Mouse (Mus musculus) brain, adult 10 weeks (tissue): Measurements from ENCODE around the gene Rasal2. TPM values are rescaled to one million over a fixed set of nuclear protein-coding genes. Genes with fewer than 3 reads are reported as not detected.

Experiments
- polyA plus RNA-seq: library from polyadenylated mRNA; stranded (reverse); fragments of 350-450 nt; fragmentation: Illumina TruSeq; extraction: RNeasy Lipid Tissue Mini Kit (QIAGEN cat#74804); gene quantifications from one replicate; pipeline ENCODE4 v1.2.3, GENCODE M21; 2015; ENCODE audit warnings: low read depth, low replicate concordance

Rasal2 gene
- 30.4 TPM for polyA plus RNA-seq

DNA sequence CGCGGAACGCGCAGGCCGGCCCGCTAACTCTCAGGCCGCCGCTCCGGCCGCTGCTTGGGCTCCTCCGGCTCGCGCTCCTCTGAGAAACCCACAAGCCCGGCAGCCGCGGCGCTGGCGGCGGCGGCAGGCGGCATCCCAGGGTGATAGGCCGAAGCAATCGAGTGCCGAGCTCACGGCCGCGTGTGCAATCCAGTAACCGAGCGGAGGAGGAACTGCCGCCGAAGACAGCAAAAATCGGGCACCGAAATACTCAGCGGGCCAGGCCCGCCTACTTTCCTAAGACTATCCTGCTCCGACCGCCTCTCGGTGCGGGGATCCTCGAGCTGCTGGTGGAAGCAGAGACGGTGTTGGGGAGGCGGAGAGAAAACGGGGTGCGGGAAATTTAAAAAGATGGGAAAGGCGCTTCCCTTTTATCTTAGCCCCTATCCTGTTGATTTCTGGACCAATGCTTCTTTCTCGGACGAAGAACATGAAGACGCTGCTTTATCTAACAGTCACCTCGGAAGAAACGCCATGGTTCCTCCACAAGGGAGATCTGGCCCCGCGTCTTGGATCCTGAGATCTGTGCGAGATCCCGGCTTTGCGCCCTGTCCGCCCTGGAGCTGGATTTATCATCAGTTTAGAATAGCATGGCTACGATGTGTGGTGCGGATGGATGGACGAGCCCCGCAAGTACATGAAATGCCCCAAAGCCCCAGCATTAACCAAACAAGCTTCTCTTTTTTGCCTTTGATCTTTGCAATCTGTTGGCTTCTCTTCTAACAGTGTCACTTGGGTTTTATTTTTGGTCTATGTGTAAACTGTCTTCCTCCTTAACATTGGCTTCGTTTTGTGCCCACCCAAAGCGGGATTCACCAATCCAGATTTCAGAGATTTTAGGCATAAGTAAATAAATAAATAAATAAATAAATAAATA is at the start of gene Rasal2:
Gene Rasal2 (minus strand): TSS at position 142 of the 916 bp plus-strand sequence.

DNA sequence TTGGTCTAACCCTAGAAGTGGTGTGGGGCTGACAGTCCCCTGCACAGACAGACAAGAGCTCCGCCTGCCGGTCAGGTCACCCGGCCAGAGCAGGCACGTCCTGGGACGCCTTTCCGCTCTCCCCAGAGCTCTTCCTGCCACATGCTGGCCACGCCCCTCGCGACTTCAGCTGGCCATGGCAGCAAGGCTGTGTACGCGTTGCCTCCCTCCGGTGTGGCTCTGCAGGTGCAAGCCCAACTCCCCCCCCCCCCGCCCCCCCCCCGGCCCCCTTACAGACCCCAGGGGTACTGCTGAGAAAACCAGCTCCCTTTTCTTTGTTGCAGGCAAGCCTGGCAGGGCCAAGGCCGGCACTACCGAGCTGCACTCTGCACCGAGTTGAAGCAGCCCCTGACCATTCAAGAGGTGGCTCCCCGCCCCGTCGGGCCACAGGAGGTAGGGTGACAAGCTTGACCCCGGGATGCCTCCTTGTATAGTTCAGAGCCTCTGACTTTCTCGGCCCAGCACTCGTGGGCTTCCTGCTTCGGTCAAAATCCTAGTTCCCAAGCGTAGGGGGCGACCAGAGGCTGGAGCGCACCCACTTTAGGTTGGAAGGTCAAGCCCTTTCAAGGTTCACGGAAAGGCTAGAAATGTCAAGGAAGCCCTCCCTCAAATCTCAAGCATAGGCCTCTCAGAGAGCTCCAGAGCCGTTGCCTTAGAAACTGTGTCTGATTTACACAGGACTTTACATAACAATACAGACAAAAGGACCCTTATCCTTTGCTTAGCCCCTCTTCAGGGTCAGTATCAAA is 46.2 kb upstream of the Rasal2 start, which contains the start of gene Cryzl2:
Gene Cryzl2 (plus strand): TSS at position 157 of the 788 bp plus-strand sequence.

DNA sequence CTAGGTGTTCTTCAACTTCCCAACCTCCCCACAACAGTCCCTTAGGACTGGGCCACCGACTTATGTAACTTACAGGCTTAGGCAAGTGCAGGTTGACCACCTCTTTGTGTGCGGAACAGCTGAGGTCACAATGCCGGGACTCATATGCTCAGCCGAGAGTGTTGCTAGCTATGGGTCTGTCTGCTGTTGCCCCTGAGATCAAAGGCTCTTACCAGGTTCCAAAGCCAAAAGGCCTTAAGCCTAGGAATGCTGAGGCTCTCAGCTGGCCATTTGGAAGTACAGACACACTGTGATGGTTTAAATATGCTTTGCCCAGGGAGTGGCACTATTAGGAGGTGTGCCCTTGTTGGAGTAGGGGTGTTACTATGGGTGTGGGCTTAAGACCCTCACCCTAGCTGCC is 303.8 kb downstream of the Rasal2 start, which contains the start of gene Tex35:
Gene Tex35 (minus strand): TSS at position 101 of the 400 bp plus-strand sequence.

Other genes starting within 250 kb of the Rasal2 start
- gene Cryzl2, start 46.0 kb upstream of the Rasal2 start, polyA plus RNA-seq, result 11.5 TPM
- gene Sec16b, start 94.1 kb upstream of the Rasal2 start, polyA plus RNA-seq, result 0.67 TPM